Mouse (Mus musculus) CH12.LX (cell line): ENCODE measurements around the gene Oxct1. TPM values are rescaled to one million over a fixed set of nuclear protein-coding genes. Genes with fewer than 3 reads are reported as not detected.

ENCODE experiments used
- DNase-seq: peaks from one replicate; pipeline ENCODE4 v3.0.0-alpha.2; 2013; ENCODE audit errors: extremely low read depth
- H3K27ac ChIP-seq: 2 replicates; pipeline ENCODE4 v1.5.1; 2012; ENCODE audit warnings: low read depth, mild to moderate bottlenecking, control low read depth, moderate library complexity; ENCODE audit not compliant: insufficient read depth
- H3K27me3 ChIP-seq: replicated peaks from 2 replicates; pipeline ENCODE3; 2012; ENCODE audit warnings: inconsistent platforms
- H3K36me3 ChIP-seq, 2 experiments: replicated peaks in 1 of 2; 2 replicates each; pipeline versions ENCODE3 to v1.6.1; 2012; ENCODE audit warnings: inconsistent platforms in 1 of 2, low read length in 1 of 2, mild to moderate bottlenecking in 1 of 2, mixed read lengths in 1 of 2, moderate library complexity in 1 of 2; ENCODE audit not compliant: control insufficient read depth in 1 of 2, insufficient read depth in 1 of 2
- H3K4me1 ChIP-seq, 2 experiments: 2 replicates each; pipeline ENCODE4 v1.6.1; 2012; ENCODE audit warnings: inconsistent platforms in 1 of 2, moderate library complexity in 1 of 2; ENCODE audit not compliant: insufficient read depth in 2 of 2, control insufficient read depth in 1 of 2
- H3K4me2 ChIP-seq: 2 replicates; pipeline ENCODE4 v1.6.1; 2012; ENCODE audit warnings: low read depth, mild to moderate bottlenecking, control low read depth; ENCODE audit not compliant: poor library complexity, insufficient read depth, severe bottlenecking
- H3K4me3 ChIP-seq, 3 experiments: fragments of 150-350 bp in 1 of 3; sonication (generic) in 1 of 3; replicated peaks in 1 of 3; 2 replicates each; pipeline versions ENCODE3 to v1.5.1; 2011 to 2012; ENCODE audit warnings: low read depth in 2 of 3, low read length in 2 of 3, mild to moderate bottlenecking in 2 of 3, moderate library complexity in 2 of 3, control low read depth in 1 of 3, improper control_type of control experiment in 1 of 3, inconsistent platforms in 1 of 3, mixed read lengths in 1 of 3; ENCODE audit not compliant: poor library complexity in 1 of 3
- H3K79me2 ChIP-seq: replicated peaks from 2 replicates; pipeline ENCODE4 v1.6.1; 2012; ENCODE audit warnings: mild to moderate bottlenecking, moderate library complexity; ENCODE audit not compliant: control insufficient read depth, poor library complexity, insufficient read depth, severe bottlenecking; ENCODE audit errors: extremely low read depth
- H3K9ac ChIP-seq: 2 replicates; pipeline ENCODE4 v1.6.1; 2012; ENCODE audit warnings: low read depth, mild to moderate bottlenecking, control low read depth, moderate library complexity; ENCODE audit not compliant: insufficient read depth
- H3K9me3 ChIP-seq: replicated peaks from 2 replicates; pipeline ENCODE3; 2012; ENCODE audit warnings: low read length, inconsistent platforms, mixed read lengths
- CHD2 ChIP-seq: IDR thresholded peaks from 2 replicates; pipeline ENCODE4 v1.6.1; 2011; ENCODE audit warnings: low read length, improper control_type of control experiment
- CTCF ChIP-seq, 2 experiments: IDR thresholded peaks in 1 of 2; conservative IDR thresholded peaks in 1 of 2; 2 replicates each; pipeline ENCODE4 v1.5.1; 2011 to 2012; ENCODE audit warnings: low read depth in 2 of 2, low read length in 2 of 2, improper control_type of control experiment in 1 of 2, inconsistent platforms in 1 of 2, mild to moderate bottlenecking in 1 of 2, moderate library complexity in 1 of 2
- E2F4 ChIP-seq: IDR thresholded peaks from 2 replicates; pipeline ENCODE4 v1.6.1; 2011; ENCODE audit warnings: low read depth, low read length, improper control_type of control experiment; ENCODE audit not compliant: insufficient replicate concordance
- ELF1 ChIP-seq: IDR thresholded peaks from 2 replicates; pipeline ENCODE4 v1.6.1; 2014; ENCODE audit warnings: low read depth, mild to moderate bottlenecking, inconsistent platforms, low read length, improper control_type of control experiment
- EP300 ChIP-seq: IDR thresholded peaks from 2 replicates; pipeline ENCODE4 v1.6.1; 2011; ENCODE audit warnings: low read length, improper control_type of control experiment
- ETS1 ChIP-seq: conservative IDR thresholded peaks from 2 replicates; pipeline ENCODE4 v1.6.1; 2012; ENCODE audit warnings: low read depth, mild to moderate bottlenecking, inconsistent platforms, low read length, improper control_type of control experiment, moderate library complexity
- GABPA ChIP-seq: IDR thresholded peaks from 2 replicates; pipeline ENCODE4 v1.6.1; 2012; ENCODE audit warnings: low read depth, low read length, improper control_type of control experiment, inconsistent platforms; ENCODE audit not compliant: insufficient replicate concordance
- HCFC1 ChIP-seq: IDR thresholded peaks from 2 replicates; pipeline ENCODE4 v1.6.1; 2012; ENCODE audit warnings: low read depth, mild to moderate bottlenecking, inconsistent platforms, low read length, improper control_type of control experiment
- JUN ChIP-seq: IDR thresholded peaks from 2 replicates; pipeline ENCODE4 v1.6.1; 2011; ENCODE audit warnings: low read depth, mild to moderate bottlenecking, low read length, improper control_type of control experiment, moderate library complexity; ENCODE audit not compliant: insufficient read depth
- MAX ChIP-seq: IDR thresholded peaks from 2 replicates; pipeline ENCODE4 v1.6.1; 2011; ENCODE audit warnings: low read length, improper control_type of control experiment
- MEF2A ChIP-seq: IDR thresholded peaks from 2 replicates; pipeline ENCODE4 v1.6.1; 2014; ENCODE audit warnings: low read depth, mild to moderate bottlenecking, inconsistent platforms, low read length, improper control_type of control experiment, borderline replicate concordance
- MXI1 ChIP-seq: IDR thresholded peaks from 2 replicates; pipeline ENCODE4 v1.6.1; 2011; ENCODE audit warnings: mild to moderate bottlenecking, low read depth, low read length, improper control_type of control experiment
- MYC ChIP-seq: IDR thresholded peaks from 2 replicates; pipeline ENCODE4 v1.6.1; 2011; ENCODE audit warnings: low read depth, mild to moderate bottlenecking, improper control_type of control experiment, low read length
- PAX5 ChIP-seq: IDR thresholded peaks from 2 replicates; pipeline ENCODE4 v1.6.1; 2012; ENCODE audit warnings: low read length, inconsistent platforms, mixed read lengths
- RCOR1 ChIP-seq: conservative IDR thresholded peaks from 2 replicates; pipeline ENCODE4 v1.6.1; 2012; ENCODE audit warnings: low read depth, mild to moderate bottlenecking, inconsistent platforms, low read length, improper control_type of control experiment
- SMC3 ChIP-seq: IDR thresholded peaks from 2 replicates; pipeline ENCODE4 v1.6.1; 2011; ENCODE audit warnings: low read depth, low read length, improper control_type of control experiment
- TBP ChIP-seq: conservative IDR thresholded peaks from 2 replicates; pipeline ENCODE4 v1.6.1; 2011; ENCODE audit warnings: low read depth, low read length, improper control_type of control experiment
- TCF12 ChIP-seq: IDR thresholded peaks from 2 replicates; pipeline ENCODE4 v1.6.1; 2014; ENCODE audit warnings: low read depth, mild to moderate bottlenecking, inconsistent platforms, low read length, improper control_type of control experiment
- USF1 ChIP-seq: IDR thresholded peaks from 2 replicates; pipeline ENCODE4 v1.6.1; 2014; ENCODE audit warnings: low read depth, mild to moderate bottlenecking, inconsistent platforms, low read length, improper control_type of control experiment
- USF2 ChIP-seq: conservative IDR thresholded peaks from 2 replicates; pipeline ENCODE4 v1.6.1; 2011; ENCODE audit warnings: low read depth, low read length, improper control_type of control experiment
- ZC3H11A ChIP-seq: IDR thresholded peaks from 2 replicates; pipeline ENCODE4 v1.6.1; 2012; ENCODE audit warnings: low read depth, mild to moderate bottlenecking, inconsistent platforms, low read length, improper control_type of control experiment
- ZKSCAN1 ChIP-seq: IDR thresholded peaks from 2 replicates; pipeline ENCODE4 v1.6.1; 2012; ENCODE audit warnings: low read depth, inconsistent platforms, low read length, improper control_type of control experiment, borderline replicate concordance
- dilution Hi-C: fragments of 300-500 bp; cut with MboI; formaldehyde crosslinking; loops from 2 replicates; pipeline ENCODE4 v1.14.3; 2020; ENCODE audit warnings: low sequenced_read_pairs; ENCODE audit not compliant: extremely low pct_unique_long_range_greater_than_20kb, extremely low pct_ligation_motif_present
- in situ Hi-C: fragments of 300-500 bp; cut with MboI; formaldehyde crosslinking; loops from 3 replicates; pipeline ENCODE4 v1.14.3; 2019; ENCODE audit warnings: low sequenced_read_pairs, low pct_ligation_motif_present, low pct_unique_long_range_greater_than_20kb, mixed read lengths
- polyA plus RNA-seq: library from polyadenylated mRNA; unstranded; fragments of >175 nt; gene quantifications from 2 replicates; pipeline ENCODE4 v1.2.1, GENCODE M21; 2012; ENCODE audit warnings: low read depth; ENCODE audit not compliant: insufficient read length
- total RNA-seq, 2 experiments: library from RNA; depleted of rRNA; stranded (reverse); fragments of 300-350 nt in 1 of 2; fragments of >200 nt in 1 of 2; gene quantifications; 2 replicates each; pipeline ENCODE4 v1.2.3; 2012 to 2014

The Oxct1 gene
- total and polyA plus RNA-seq, 3 experiments: 101 to 127 (median 105) TPM

- no peak overlapping the region for H3K4me3 ChIP-seq
- TF ChIP-seq CTCF (conservative IDR thresholded peaks at IDR 0.05 in 1 of 2, IDR thresholded peaks at IDR 0.05 in 1 of 2; ENCODE audit: low read depth in 2 of 2, low read length in 2 of 2): no peak
- no peak for TF ChIP-seq MXI1
- no peak for TF ChIP-seq E2F4
- TF ChIP-seq USF1: no peak
- TF ChIP-seq ZKSCAN1: no peak
- no peak for TF ChIP-seq JUN
- no peak for TF ChIP-seq ETS1
- TF ChIP-seq RCOR1: no peak
- TF ChIP-seq SMC3: no peak
- no peak for TF ChIP-seq ELF1
- no peak for TF ChIP-seq ZC3H11A
- TF ChIP-seq TBP: no peak
- no peak for TF ChIP-seq MYC
- TF ChIP-seq GABPA: no peak
- TF ChIP-seq MAX: no peak
- no peak for TF ChIP-seq HCFC1
- TF ChIP-seq TCF12: no peak
- no peak for TF ChIP-seq EP300
- TF ChIP-seq PAX5: no peak
- no peak for TF ChIP-seq CHD2
- no peak for DNase-seq
- no peaks in the 10 kb centered on the region for H3K79me2 ChIP-seq
- dilution Hi-C loops (no loop called here), in situ Hi-C loops (no loop called here)
- no peaks in the 10 kb centered on the region for H3K9me3 ChIP-seq
- H3K27me3 ChIP-seq: no peaks in the 10 kb centered on the region
- H3K36me3 ChIP-seq: peaks cover 6 to 60% of the 10 kb centered on the region in 2 experiments
- no peak overlapping the region for H3K9ac ChIP-seq
- H3K27ac ChIP-seq: no peak overlapping the region
- no peaks in the 10 kb centered on the region for H3K4me1 ChIP-seq
- H3K4me2 ChIP-seq: no peak overlapping the region
These were observed 78.1 kb downstream of the Oxct1 start for GRCm38 (mm10) chr15:4104319-4104718.

- DNase-seq: no peak
- in situ Hi-C loops (no loop called here), dilution Hi-C loops (no loop called here)
- no peak overlapping the region for H3K4me3 ChIP-seq
- no peaks in the 10 kb centered on the region for H3K27me3 ChIP-seq
- peaks cover 1 to 52% of the 10 kb centered on the region in 2 experiments for H3K36me3 ChIP-seq
- H3K27ac ChIP-seq: no peak overlapping the region
- H3K4me2 ChIP-seq: no peak overlapping the region
- no peak for TF ChIP-seq EP300
- no peak for TF ChIP-seq MYC
- no peak for TF ChIP-seq USF2
- TF ChIP-seq MEF2A: no peak
- no peaks in the 10 kb centered on the region for H3K9me3 ChIP-seq
- H3K9ac ChIP-seq: no peak overlapping the region
- H3K4me1 ChIP-seq: no peaks in the 10 kb centered on the region
- no peaks in the 10 kb centered on the region for H3K79me2 ChIP-seq
These were observed 79.3 kb downstream of the Oxct1 start for GRCm38 (mm10) chr15:4105498-4105897.
